Mouse (Mus musculus) forebrain, embryonic 10.5 days (tissue): ENCODE measurements around the gene Vmn1r94. TPM values are rescaled to one million over a fixed set of nuclear protein-coding genes. Genes with fewer than 3 reads are reported as not detected.
"Not testable (repeated sequence)": the region's sequence is repeated elsewhere in the genome, so short reads cannot be mapped to it uniquely, and the experiment has no call there.

Experiments used
- DNase-seq: peaks from one replicate; pipeline ENCODE4 v3.0.0-alpha.2; 2017; ENCODE audit warnings: low spot score; ENCODE audit errors: extremely low spot score
- H3K27ac ChIP-seq: fragments of 300-500 bp; sonication (generic); 2 replicates; pipeline ENCODE4 v1.5.1; 2016; ENCODE audit warnings: mild to moderate bottlenecking
- H3K27me3 ChIP-seq: fragments of 300-500 bp; sonication (generic); 2 replicates; pipeline ENCODE4 v1.6.1; 2016; ENCODE audit warnings: mild to moderate bottlenecking; ENCODE audit not compliant: poor library complexity, severe bottlenecking
- H3K36me3 ChIP-seq: fragments of 300-500 bp; sonication (generic); replicated peaks from 2 replicates; pipeline ENCODE4 v1.6.1; 2016; ENCODE audit warnings: mild to moderate bottlenecking, moderate library complexity
- H3K4me1 ChIP-seq: fragments of 300-500 bp; sonication (generic); 2 replicates; pipeline ENCODE4 v1.6.1; 2016
- H3K4me3 ChIP-seq: fragments of 300-500 bp; sonication (generic); 2 replicates; pipeline ENCODE4 v1.5.1; 2016; ENCODE audit warnings: mild to moderate bottlenecking, moderate library complexity
- H3K9me3 ChIP-seq: fragments of 300-500 bp; sonication (generic); 2 replicates; pipeline ENCODE4 v1.6.1; 2016; ENCODE audit warnings: mild to moderate bottlenecking, moderate library complexity
- WGBS: fragments of 180-500 bp; shearing (Covaris S2); methylation state at CpG from one replicate; pipeline ENCODE4 v1.1.7; 2016; 5-methylcytosine and 5-hydroxymethylcytosine counted together
- polyA plus RNA-seq: library from polyadenylated mRNA; unstranded; fragments of >200 nt; fragmentation: Nextera tagmentation; extraction: Ambion mirVana; gene quantifications from 2 replicates; pipeline ENCODE4 v1.2.1, GENCODE M21; 2016

Vmn1r94 gene
- polyA plus RNA-seq: not detected in 2 replicates

DNA sequence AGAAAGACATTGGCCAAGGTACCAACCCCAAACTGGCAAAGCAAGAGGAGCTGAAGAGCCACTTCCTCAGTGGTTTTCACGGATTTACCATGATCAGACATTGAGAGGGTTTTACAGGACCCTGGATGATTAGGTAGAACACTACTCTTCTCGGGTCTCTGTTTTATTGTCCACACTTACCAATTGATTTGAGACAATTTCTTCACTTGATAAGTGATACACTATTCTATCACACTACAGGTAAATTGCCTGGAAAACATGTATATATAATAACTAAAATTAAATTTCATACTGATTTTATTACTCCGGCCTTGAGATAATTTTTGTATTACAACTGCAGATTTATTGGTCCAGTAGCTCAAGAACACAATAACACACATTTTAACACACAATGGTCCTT lies at the start of gene Vmn1r94:
Gene Vmn1r94 (minus strand): TSS at position 101 of the 400 bp plus-strand sequence.
- no CpG with 5 or more reads among the region's 3 CpGs for WGBS

GRCm38 (mm10) chr7:20205507-20205906 lies 37.3 kb upstream of the Vmn1r94 start, which contains the start of gene Gm6164:
TSS of gene Gm6164 (minus strand) at chr7:20205607.
- not testable (repeated sequence) for H3K27ac ChIP-seq, H3K36me3 ChIP-seq, H3K9me3 ChIP-seq, DNase-seq, H3K4me3 ChIP-seq, H3K27me3 ChIP-seq, H3K4me1 ChIP-seq
- no CpG with 5 or more reads among the region's 2 CpGs for WGBS

More for the DNA sequence above, at the start of gene Vmn1r94:
- H3K27ac ChIP-seq, H3K4me1 ChIP-seq, H3K27me3 ChIP-seq, DNase-seq, H3K4me3 ChIP-seq, H3K9me3 ChIP-seq, H3K36me3 ChIP-seq: not testable (repeated sequence)

GRCm38 (mm10) chr7:20193410-20193809 lies 25.2 kb upstream of the Vmn1r94 start, which contains the start of gene Vmn1r95:
TSS of gene Vmn1r95 (plus strand) at chr7:20193710.
- no CpG with 5 or more reads among the region's 3 CpGs for WGBS
- not testable (repeated sequence) for H3K27me3 ChIP-seq, H3K27ac ChIP-seq, H3K36me3 ChIP-seq, H3K4me3 ChIP-seq, DNase-seq, H3K4me1 ChIP-seq, H3K9me3 ChIP-seq

DNA sequence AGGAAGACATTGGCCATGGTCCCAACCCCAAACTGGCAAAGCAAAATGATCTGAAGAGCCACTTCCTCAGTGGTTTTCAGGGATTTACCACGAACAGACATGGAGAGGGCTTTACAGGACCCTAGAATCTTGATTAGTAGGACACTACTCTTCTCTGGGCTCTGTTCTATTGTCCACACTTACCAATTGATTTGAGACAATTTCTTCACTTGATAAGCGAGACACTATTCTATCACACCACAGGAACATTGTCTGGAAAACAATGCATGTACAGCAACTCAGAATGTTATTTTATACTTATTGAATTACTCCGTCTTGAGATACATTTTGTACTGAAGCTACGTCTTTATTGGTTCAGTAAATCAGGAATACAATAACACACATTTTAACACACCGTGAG lies 29.2 kb downstream of the Vmn1r94 start, which contains the start of gene Vmn1r93:
Gene Vmn1r93 (minus strand): TSS at position 101 of the 400 bp plus-strand sequence.
- not testable (repeated sequence) for H3K9me3 ChIP-seq, DNase-seq, H3K4me3 ChIP-seq, H3K27me3 ChIP-seq, H3K36me3 ChIP-seq, H3K4me1 ChIP-seq, H3K27ac ChIP-seq
- no CpG with 5 or more reads among the region's 5 CpGs for whole genome bisulfite sequencing

- not testable (repeated sequence) for H3K4me1 ChIP-seq, H3K36me3 ChIP-seq
- no CpG with 5 or more reads among the region's 2 CpGs for WGBS
These were observed 45.7 kb downstream of the Vmn1r94 start, which contains the start of gene Gm16442 for GRCm38 (mm10) chr7:20122479-20122878. TSS of gene Gm16442 (minus strand) at chr7:20122579.

More at GRCm38 (mm10) chr7:20122479-20122878, 45.7 kb downstream of the Vmn1r94 start, which contains the start of gene Gm16442:
- not testable (repeated sequence) for H3K4me3 ChIP-seq, H3K27ac ChIP-seq, H3K27me3 ChIP-seq, H3K9me3 ChIP-seq, DNase-seq

Other genes with a start within 250 kb of the Vmn1r94 start
- 4.7 and 4.8 TPM in 2 replicates for gene Pvr, start 247.2 kb downstream of the Vmn1r94 start, polyA plus RNA-seq
- 0.11 TPM in 1 of 2 replicates, not detected in the other for gene Igsf23, start 217.6 kb downstream of the Vmn1r94 start, polyA plus RNA-seq
- not detected in 2 replicates for gene Ceacam20, start 203.0 kb downstream of the Vmn1r94 start, polyA plus RNA-seq
- not detected in 2 replicates for gene Nlrp9b, start 176.9 kb downstream of the Vmn1r94 start, polyA plus RNA-seq
- not detected in 2 replicates for gene Vmn1r91, start 68.7 kb downstream of the Vmn1r94 start, polyA plus RNA-seq
- gene Gm16442, start 45.8 kb downstream of the Vmn1r94 start, polyA plus RNA-seq: not detected in 2 replicates
- gene Vmn1r93, start 29.3 kb downstream of the Vmn1r94 start, polyA plus RNA-seq: not detected in 2 replicates
- gene Vmn1r95, start 25.3 kb upstream of the Vmn1r94 start, polyA plus RNA-seq: not detected in 2 replicates
- not detected in 2 replicates for gene Gm6164, start 37.2 kb upstream of the Vmn1r94 start, polyA plus RNA-seq
- gene Gm4498, start 65.5 kb upstream of the Vmn1r94 start, polyA plus RNA-seq: not detected in 2 replicates
- gene Gm5890, start 94.5 kb upstream of the Vmn1r94 start, polyA plus RNA-seq: not detected in 2 replicates
- not detected in 2 replicates for gene Gm4133, start 165.7 kb upstream of the Vmn1r94 start, polyA plus RNA-seq
- gene Gm5728, start 207.0 kb upstream of the Vmn1r94 start, polyA plus RNA-seq: not detected in 2 replicates
- not detected in 2 replicates for gene Vmn1r100, start 249.6 kb upstream of the Vmn1r94 start, polyA plus RNA-seq